Mouse (Mus musculus) midbrain, embryonic 13.5 days (tissue): Measurements from ENCODE around the gene Loxl3. TPM values are rescaled to one million over a fixed set of nuclear protein-coding genes. Genes with fewer than 3 reads are reported as not detected.
A peak's percentile ranks its signal among the peaks of the same experiment; 100 is the strongest.

Experiments
- ATAC-seq: fragments of 200-750 bp; cut with Nextera tagmentation; 2 replicates; pipeline ENCODE4 v1.8.0; 2017; ENCODE audit warnings: mild to moderate bottlenecking, moderate TSS enrichment, moderate library complexity
- H3K27ac ChIP-seq: fragments of 300-500 bp; sonication (generic); 2 replicates; pipeline ENCODE4 v1.5.1; 2015; ENCODE audit warnings: inconsistent platforms, mild to moderate bottlenecking, moderate library complexity
- H3K27me3 ChIP-seq: fragments of 300-500 bp; sonication (generic); 2 replicates; pipeline ENCODE4 v1.6.1; 2015; ENCODE audit warnings: mild to moderate bottlenecking, inconsistent platforms
- H3K36me3 ChIP-seq: fragments of 300-500 bp; sonication (generic); 2 replicates; pipeline ENCODE4 v1.6.1; 2015; ENCODE audit warnings: mild to moderate bottlenecking, inconsistent platforms
- H3K4me1 ChIP-seq: fragments of 300-500 bp; sonication (generic); replicated peaks from 2 replicates; pipeline ENCODE4 v1.6.1; 2015; ENCODE audit warnings: inconsistent platforms
- H3K4me2 ChIP-seq: fragments of 300-500 bp; sonication (generic); replicated peaks from 2 replicates; pipeline ENCODE4 v1.6.1; 2015; ENCODE audit warnings: moderate library complexity, mild to moderate bottlenecking, inconsistent platforms
- H3K4me3 ChIP-seq: fragments of 300-500 bp; sonication (generic); replicated peaks from 2 replicates; pipeline ENCODE4 v1.5.1; 2015; ENCODE audit warnings: mild to moderate bottlenecking, inconsistent platforms
- H3K9ac ChIP-seq: fragments of 300-500 bp; sonication (generic); replicated peaks from 2 replicates; pipeline ENCODE4 v1.6.1; 2015; ENCODE audit warnings: mild to moderate bottlenecking, inconsistent platforms
- H3K9me3 ChIP-seq: fragments of 300-500 bp; sonication (generic); 2 replicates; pipeline ENCODE4 v1.6.1; 2016; ENCODE audit warnings: mild to moderate bottlenecking, inconsistent platforms
- WGBS: fragments of 180-500 bp; shearing (Covaris S2); methylation state at CpG from one replicate; pipeline ENCODE4 v1.1.7; 2015; 5-methylcytosine and 5-hydroxymethylcytosine counted together
- polyA plus RNA-seq: library from polyadenylated mRNA; unstranded; fragments of >200 nt; fragmentation: Nextera tagmentation; extraction: Ambion mirVana; gene quantifications from 2 replicates; pipeline ENCODE4 v1.2.1, GENCODE M21; 2015

The Loxl3 gene
- polyA plus RNA-seq, result 4.7 and 6.2 TPM in 2 replicates

- peak within 1 kb of the TSS; percentile 54 for H3K9ac ChIP-seq
- peaks cover 72% of the 10 kb centered on the region for H3K27me3 ChIP-seq
- WGBS, result under 1% methylated on average over 51 of the region's 51 CpGs
- H3K36me3 ChIP-seq, result no peaks in the 10 kb centered on the region
- H3K4me2 ChIP-seq, result peak within 1 kb of the TSS; percentile 62
- 0 out of 2 replicates have a peak within 1 kb of the TSS, but pooled peaks have one; percentile 39 for H3K27ac ChIP-seq
- H3K4me3 ChIP-seq, result peak within 1 kb of the TSS; percentile 46
- no peaks in the 10 kb centered on the region for H3K9me3 ChIP-seq
- peak; percentile 74 for ATAC-seq
- peaks cover 37% of the 10 kb centered on the region for H3K4me1 ChIP-seq
Measured at GRCm38 (mm10) chr6:83033249-83034185, at the start of gene Loxl3, which contains the start of gene Dok1. Gene Loxl3 (plus strand): TSS chr6:83034173. Gene Dok1 (minus strand): TSS chr6:83033471.

- ATAC-seq, result no peak
- WGBS, result 66% methylated on average over 9 of the region's 9 CpGs
- Histone ChIP-seq H3K4me3 (no peak overlapping the region), H3K4me2 (no peak overlapping the region), H3K36me3 (no peaks in the 10 kb centered on the region), H3K9ac (no peak overlapping the region), H3K4me1 (no peaks in the 10 kb centered on the region), H3K9me3 (no peaks in the 10 kb centered on the region), H3K27me3 (no peaks in the 10 kb centered on the region), H3K27ac (no peak overlapping the region)
Measured at GRCm38 (mm10) chr6:82987411-82987971, 46.5 kb upstream of the Loxl3 start.

GRCm38 (mm10) chr6:82993696-82994095 is 40.3 kb upstream of the Loxl3 start:
- ATAC-seq, result no peak
- no peaks in the 10 kb centered on the region for H3K36me3 ChIP-seq
- peaks cover 9% of the 10 kb centered on the region; the same call in 1 of the 2 replicates for H3K4me1 ChIP-seq
- 61% methylated on average over 1 of the region's 1 CpGs for WGBS
- no peak overlapping the region for H3K27ac ChIP-seq
- H3K4me3 ChIP-seq, result no peak overlapping the region
- H3K9me3 ChIP-seq, result no peaks in the 10 kb centered on the region
- peaks cover 9% of the 10 kb centered on the region for H3K27me3 ChIP-seq
- no peak overlapping the region for H3K4me2 ChIP-seq
- H3K9ac ChIP-seq, result no peak overlapping the region

- H3K36me3 ChIP-seq, result no peaks in the 10 kb centered on the region
- H3K9ac ChIP-seq, result no peak overlapping the region
- 85% methylated on average over 7 of the region's 7 CpGs for WGBS
Measured at GRCm38 (mm10) chr6:82994372-82994771, 39.6 kb upstream of the Loxl3 start.

GRCm38 (mm10) chr6:82996740-82997315 is 37.1 kb upstream of the Loxl3 start:
- 14% methylated on average over 11 of the region's 11 CpGs for WGBS
- ATAC-seq, result peak; percentile 98
- Histone ChIP-seq H3K9me3 (no peaks in the 10 kb centered on the region), H3K4me2 (peak overlapping the region; percentile 39), H3K4me1 (peaks cover 9% of the 10 kb centered on the region; the same call in 1 of the 2 replicates), H3K27ac (no peak overlapping the region), H3K36me3 (no peaks in the 10 kb centered on the region), H3K4me3 (peak overlapping the region; percentile 14), H3K27me3 (peaks cover 9% of the 10 kb centered on the region), H3K9ac (no peak overlapping the region; the same call in 1 of the 2 replicates)

More at GRCm38 (mm10) chr6:82994372-82994771, 39.6 kb upstream of the Loxl3 start:
- ATAC-seq, result no peak
- Histone ChIP-seq H3K4me3 (no peak overlapping the region), H3K9me3 (no peaks in the 10 kb centered on the region), H3K27me3 (peaks cover 9% of the 10 kb centered on the region), H3K4me2 (no peak overlapping the region), H3K4me1 (peaks cover 9% of the 10 kb centered on the region; the same call in 1 of the 2 replicates), H3K27ac (no peak overlapping the region)

GRCm38 (mm10) chr6:82997511-82998102 is 36.4 kb upstream of the Loxl3 start:
- H3K9ac ChIP-seq, result no peak overlapping the region; the same call in 1 of the 2 replicates
- WGBS, result 48% methylated on average over 7 of the region's 7 CpGs
- H3K4me1 ChIP-seq, result peaks cover 9% of the 10 kb centered on the region; the same call in 1 of the 2 replicates
- H3K36me3 ChIP-seq, result no peaks in the 10 kb centered on the region
- no peaks in the 10 kb centered on the region for H3K9me3 ChIP-seq
- H3K27ac ChIP-seq, result no peak overlapping the region
- no peak overlapping the region for H3K4me2 ChIP-seq
- ATAC-seq, result 0 out of 2 replicates have a peak, but pooled peaks have one; percentile 25
- H3K27me3 ChIP-seq, result peaks cover 9% of the 10 kb centered on the region
- no peak overlapping the region for H3K4me3 ChIP-seq

- no peak overlapping the region for H3K27ac ChIP-seq
- 70% methylated on average over 4 of the region's 4 CpGs for WGBS
- no peak overlapping the region for H3K4me3 ChIP-seq
- no peak overlapping the region for H3K4me2 ChIP-seq
- ATAC-seq, result no peak
- peaks cover 9% of the 10 kb centered on the region for H3K27me3 ChIP-seq
- H3K4me1 ChIP-seq, result peaks cover 9% of the 10 kb centered on the region; the same call in 1 of the 2 replicates
- H3K36me3 ChIP-seq, result no peaks in the 10 kb centered on the region
- H3K9me3 ChIP-seq, result no peaks in the 10 kb centered on the region
- no peak overlapping the region for H3K9ac ChIP-seq
Measured at GRCm38 (mm10) chr6:82998326-82998725, 35.6 kb upstream of the Loxl3 start.

- H3K27ac ChIP-seq, result no peak overlapping the region
- no peaks in the 10 kb centered on the region for H3K36me3 ChIP-seq
- no peak for ATAC-seq
- peaks cover 7% of the 10 kb centered on the region for H3K27me3 ChIP-seq
- no peak overlapping the region for H3K4me2 ChIP-seq
- H3K9me3 ChIP-seq, result no peaks in the 10 kb centered on the region
- WGBS, result 73% methylated on average over 8 of the region's 8 CpGs
- H3K9ac ChIP-seq, result no peak overlapping the region
- peaks cover 9% of the 10 kb centered on the region; the same call in 1 of the 2 replicates for H3K4me1 ChIP-seq
- no peak overlapping the region for H3K4me3 ChIP-seq
Measured at GRCm38 (mm10) chr6:82999986-83000385, 34.0 kb upstream of the Loxl3 start.

GRCm38 (mm10) chr6:83003082-83003481 is 30.9 kb upstream of the Loxl3 start:
- Histone ChIP-seq H3K4me2 (no peak overlapping the region), H3K27me3 (no peaks in the 10 kb centered on the region), H3K27ac (no peak overlapping the region), H3K9ac (no peak overlapping the region), H3K9me3 (no peaks in the 10 kb centered on the region), H3K36me3 (no peaks in the 10 kb centered on the region), H3K4me3 (no peak overlapping the region), H3K4me1 (no peaks in the 10 kb centered on the region)
- WGBS, result 96% methylated on average over 1 of the region's 1 CpGs
- ATAC-seq, result no peak

GRCm38 (mm10) chr6:83003850-83004249 is 30.1 kb upstream of the Loxl3 start:
- 86% methylated on average over 5 of the region's 5 CpGs for WGBS
- Histone ChIP-seq H3K9ac (no peak overlapping the region), H3K4me2 (no peak overlapping the region), H3K9me3 (no peaks in the 10 kb centered on the region), H3K4me1 (no peaks in the 10 kb centered on the region), H3K27me3 (no peaks in the 10 kb centered on the region), H3K36me3 (no peaks in the 10 kb centered on the region), H3K4me3 (no peak overlapping the region), H3K27ac (no peak overlapping the region)
- no peak for ATAC-seq

- H3K27me3 ChIP-seq, result no peaks in the 10 kb centered on the region
- no peaks in the 10 kb centered on the region for H3K9me3 ChIP-seq
- ATAC-seq, result no peak
- no peak overlapping the region for H3K9ac ChIP-seq
- no peaks in the 10 kb centered on the region for H3K36me3 ChIP-seq
- H3K4me3 ChIP-seq, result no peak overlapping the region
- WGBS, result 74% methylated on average over 2 of the region's 2 CpGs
- no peaks in the 10 kb centered on the region for H3K4me1 ChIP-seq
- H3K27ac ChIP-seq, result no peak overlapping the region
- H3K4me2 ChIP-seq, result no peak overlapping the region
Measured at GRCm38 (mm10) chr6:83004309-83004708, 29.7 kb upstream of the Loxl3 start.
